Mouse (Mus musculus) c-Kit-positive CD71-positive TER-119-negative erythroid progenitor cells, embryonic 14.5 days (primary cell): ENCODE measurements at regions not wholly inside any gene's neighbourhood (a gene's known extent, or its start where the extent isn't known, plus 50 kb on each side); places are given as distances from the start of the nearest gene placed in this dataset.

ENCODE experiments used
- DNase-seq: peaks from one replicate; pipeline ENCODE4 v3.0.0-alpha.2; 2013; ENCODE audit warnings: low read depth

DNA sequence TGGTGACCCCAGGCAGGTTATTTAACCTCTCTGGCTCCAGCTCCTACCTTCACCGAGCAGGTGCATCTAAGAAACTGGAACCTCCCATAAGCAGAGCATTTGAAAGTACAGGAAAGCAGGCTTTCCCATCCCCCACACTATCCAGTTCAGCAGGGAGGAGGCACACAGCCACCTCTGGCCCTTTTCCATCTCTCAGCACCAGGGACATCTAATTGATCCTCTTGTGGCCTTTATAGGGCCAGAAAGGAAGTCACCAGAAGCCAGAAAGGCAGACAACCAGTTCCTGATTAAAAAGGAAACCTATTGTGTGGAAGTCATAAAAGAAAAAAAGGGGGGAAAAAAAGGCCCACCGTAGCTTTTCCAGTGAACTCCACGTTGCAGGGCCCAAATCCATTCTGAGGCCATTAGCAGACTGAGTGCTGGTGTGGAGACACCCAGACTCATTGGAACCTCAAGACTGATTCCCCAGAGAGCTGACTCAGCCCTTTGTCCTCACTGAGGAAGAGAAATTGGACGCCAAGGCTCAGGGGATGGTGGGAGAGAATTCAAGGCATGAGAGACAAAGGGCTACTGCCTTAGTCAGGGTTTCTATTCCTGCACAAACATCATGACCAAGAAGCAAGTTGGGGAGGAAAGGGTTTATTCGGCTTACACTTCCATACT lies 163.2 kb upstream of the Zmiz1 start:
- DNase-seq = no peak

DNA sequence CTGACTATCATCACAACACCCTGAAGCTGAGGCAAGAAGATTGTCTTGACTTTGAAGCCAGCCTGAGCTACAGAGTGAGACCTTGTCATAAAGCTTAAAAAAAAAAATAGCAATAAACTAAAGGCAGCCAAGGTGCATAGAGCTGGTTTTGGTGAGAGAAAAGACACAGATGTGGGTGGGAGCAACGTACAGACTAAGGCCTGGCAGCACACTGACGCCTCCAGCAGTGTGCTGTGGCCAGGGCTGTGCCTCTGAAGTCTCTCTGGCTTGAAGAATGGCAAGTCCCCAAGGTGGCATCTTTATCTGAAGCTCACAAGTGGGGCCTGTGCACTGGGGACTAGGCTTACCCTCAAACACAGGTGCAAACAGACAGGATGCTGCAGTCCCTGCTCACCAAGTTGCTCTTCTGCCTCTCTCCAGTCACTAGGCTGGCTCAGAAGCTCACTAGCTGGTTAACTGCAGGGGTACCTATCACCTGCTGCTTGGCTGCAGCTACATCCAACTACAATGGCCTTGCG lies 159.3 kb upstream of the Zmiz1 start:
- DNase-seq = no peak

DNA sequence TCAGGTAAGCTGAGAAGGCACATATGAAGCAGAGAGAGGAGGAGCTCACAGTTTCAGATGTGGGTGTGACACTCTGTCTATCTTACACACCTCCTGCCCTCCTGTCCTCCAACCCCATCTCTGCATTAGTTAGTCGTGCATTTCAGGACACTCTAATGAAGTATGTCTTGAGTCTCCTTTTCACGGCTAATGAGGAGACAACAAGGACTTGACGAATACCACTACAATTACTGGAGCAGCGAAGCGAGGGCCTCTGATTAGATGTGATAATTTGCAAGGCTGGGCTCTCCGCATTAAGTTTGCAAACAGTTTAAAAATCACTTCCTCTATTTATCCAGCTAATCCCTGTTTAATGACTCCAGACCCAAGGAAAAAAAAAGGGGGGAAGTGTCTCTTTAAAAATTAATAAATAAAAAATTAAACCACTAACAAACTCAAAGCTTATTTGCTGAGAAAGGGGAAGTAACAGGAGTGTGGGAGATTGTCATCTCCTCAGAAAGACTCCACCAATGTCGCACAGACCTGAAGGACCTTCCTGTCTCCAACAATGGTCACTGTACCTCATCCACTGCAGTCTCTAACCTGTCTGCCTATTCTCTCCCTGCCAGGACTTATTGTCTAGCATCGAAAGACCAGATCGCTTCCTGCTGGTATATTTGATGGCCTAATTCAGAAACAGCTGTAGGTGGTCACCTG lies 157.5 kb upstream of the Zmiz1 start:
- no peak for DNase-seq

DNA sequence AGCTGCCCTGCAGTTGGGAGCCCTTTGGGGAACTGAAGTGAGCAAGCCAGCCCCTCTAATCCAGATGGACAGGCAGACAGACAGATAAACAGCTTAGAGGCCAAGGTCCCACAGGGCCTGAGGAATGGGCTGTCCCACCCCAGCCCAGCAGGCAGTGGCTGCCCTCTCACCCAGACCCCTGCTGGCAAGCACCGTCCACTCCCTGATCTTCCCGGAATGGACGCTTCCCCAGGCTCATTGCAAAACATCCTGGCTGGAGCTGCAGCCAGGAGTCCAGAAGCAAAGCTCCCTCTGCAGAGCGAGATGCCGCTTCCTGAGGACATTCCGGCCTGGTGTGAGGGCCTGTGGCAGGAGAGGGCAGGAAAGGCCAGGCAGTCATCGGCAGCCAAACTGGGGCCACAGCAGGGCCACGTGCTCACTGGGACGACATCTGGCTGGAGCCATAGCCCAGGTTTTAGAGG lies 154.6 kb upstream of the Zmiz1 start:
- DNase-seq = no peak

DNA sequence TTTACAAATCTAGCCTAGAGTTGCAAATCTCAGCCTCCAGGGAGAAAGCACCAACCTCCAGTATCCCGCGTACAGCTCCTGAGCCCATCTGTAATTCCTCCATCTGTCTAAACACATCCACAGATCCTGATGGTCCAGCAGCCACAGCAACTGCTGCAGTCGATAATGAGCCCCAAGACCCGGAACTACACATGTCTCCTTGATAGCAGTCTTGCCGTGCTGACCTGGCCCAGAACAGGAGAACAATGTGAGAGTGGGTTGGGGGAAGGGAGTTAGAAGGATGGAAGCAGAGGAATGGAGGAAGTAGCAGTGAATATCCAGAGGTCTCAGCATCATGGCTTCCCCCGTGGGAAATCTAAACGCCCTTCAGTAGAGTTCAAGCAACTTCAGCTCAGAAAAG lies 152.8 kb upstream of the Zmiz1 start:
- DNase-seq = no peak

DNA sequence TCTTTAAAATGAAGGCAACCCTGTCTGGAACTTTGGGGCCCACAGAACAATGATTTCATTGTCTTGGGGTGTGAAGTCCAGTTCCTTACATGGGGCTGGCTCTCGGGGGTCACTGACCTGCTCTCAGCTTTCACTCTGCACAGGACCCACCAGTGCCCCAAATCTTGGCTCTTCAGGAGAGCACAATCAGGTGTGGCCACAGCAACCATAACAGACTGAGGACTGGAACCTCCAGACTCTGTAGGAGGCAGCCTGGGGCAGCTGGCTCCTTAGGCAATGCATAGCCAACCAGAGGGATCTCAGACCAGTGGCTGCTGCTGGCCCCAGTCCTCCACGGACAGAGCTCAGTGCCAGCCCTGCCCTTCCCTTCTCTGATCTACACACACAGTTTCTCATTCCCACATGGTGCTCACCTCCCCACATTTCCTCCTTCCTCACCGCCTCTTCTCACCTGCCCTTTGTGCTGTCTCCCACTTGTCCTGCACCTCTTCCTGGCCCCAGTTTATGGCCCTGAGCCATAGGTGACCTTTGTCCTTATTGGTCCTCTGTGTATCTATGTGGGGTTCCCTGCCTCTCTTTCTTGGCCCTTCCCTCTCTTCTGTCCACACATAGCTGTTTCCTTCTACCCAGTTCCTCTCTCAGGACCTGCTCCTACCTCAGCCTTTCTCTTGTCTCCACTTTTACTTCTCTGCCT lies 151.9 kb upstream of the Zmiz1 start:
- no peak for DNase-seq

DNA sequence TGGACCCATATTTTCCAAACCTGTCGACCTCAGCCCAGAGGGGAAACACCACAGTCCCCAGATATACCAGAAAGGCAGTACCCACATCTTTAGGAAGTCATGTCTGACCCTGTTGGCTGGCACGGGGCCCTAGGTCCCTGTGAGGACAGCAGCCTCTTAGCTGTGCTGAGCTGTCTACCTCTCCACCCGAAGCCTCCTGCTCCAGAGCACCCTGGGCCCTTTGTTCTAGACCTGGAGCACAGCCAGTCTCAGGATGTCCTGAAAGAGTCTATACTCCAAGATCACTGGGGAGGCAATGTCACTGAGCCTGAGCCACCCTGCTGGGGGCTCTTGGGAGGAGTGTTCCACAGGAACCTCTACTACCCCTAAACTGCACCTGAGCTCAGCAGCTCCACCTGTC lies 150.9 kb upstream of the Zmiz1 start:
- no peak for DNase-seq

DNA sequence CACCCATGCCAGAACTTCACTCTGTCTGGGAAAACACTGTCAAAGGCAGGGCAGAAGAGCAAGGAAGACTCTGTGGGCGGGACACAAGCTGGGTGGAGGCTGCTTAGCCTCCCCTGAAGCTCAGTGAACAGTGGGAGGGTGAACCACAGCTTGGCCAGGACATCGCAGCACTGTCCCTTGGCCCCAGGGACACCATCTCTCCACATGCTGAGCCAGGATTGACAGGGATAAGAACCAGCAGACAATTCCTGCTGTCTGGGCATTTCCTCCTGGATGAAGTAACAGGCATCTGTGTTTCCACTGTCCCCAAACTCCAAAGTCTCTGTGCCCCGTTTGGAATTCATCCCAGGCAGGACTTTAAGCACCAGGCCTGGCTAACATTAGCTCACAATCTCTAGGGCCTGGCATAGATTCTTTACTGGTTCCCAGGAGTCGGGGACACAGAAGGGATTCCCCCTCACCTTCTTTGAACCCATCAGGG lies 148.3 kb upstream of the Zmiz1 start:
- no peak for DNase-seq

DNA sequence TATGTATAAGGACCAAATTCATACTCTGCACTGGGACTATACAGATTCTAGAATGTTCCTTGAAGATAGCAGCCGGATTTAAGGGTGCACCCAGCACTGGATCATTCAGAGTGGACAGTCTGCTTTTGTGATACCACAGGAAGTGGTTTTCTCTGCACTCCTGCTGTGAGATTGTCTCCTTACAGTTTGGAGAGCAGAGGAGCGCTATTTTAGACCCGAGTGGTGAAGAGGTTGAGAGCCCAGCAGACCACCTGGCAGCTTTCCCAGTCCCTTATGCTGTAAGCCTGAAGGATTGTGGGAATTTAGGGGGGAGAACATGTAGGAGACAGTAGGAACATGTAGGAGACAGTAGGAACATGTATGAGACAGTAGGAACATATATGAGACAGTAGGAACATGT lies 147.5 kb upstream of the Zmiz1 start:
- DNase-seq = no peak

DNA sequence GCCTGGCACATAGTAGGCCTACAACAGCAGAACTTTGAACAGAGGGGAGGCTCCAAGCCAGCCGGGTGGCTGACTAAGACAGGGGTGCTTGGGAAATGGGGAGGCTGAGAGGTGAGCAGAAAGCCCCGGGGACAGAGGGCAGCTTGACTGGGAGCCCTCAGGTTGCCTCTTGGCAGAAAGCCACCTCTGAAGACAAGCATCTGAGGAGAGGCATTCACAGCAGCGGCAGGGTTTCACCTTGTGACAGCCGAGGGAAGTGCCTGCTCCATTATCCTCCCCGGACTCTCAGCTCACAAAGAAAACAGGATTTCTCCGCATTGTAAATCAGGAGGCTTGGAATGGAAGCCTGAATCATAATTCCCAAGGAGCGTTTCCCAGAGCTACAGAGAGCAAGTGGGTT lies 146.8 kb upstream of the Zmiz1 start:
- no peak for DNase-seq

DNA sequence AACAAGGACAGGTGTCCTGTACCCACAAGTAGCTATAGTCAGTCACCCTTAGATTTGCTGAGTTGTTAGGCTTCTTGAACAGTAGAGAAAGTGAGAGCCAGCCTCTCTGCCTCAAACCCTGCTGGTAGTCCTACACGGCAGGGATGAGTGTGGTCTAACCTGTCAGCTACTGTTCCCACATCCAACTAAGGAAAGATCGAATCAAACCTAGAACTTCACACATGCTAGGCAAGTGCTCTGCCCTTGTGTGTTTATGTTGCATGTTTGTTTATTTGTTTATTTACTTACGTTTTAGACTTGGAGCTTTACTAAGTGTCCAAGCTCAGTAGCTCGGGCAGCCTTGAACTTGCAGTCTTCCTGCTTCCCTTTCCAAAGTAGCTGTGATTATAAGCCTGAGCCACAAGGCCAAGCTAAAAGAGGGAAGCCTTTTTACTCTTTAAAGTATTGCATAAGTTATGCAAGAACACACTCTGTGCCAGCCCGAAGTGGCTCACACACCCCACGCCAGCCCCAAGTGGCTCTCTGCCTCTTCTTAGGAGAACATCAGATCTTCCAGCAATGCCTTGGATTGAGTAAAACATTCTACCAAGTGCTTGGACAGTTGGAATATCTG lies 146.1 kb upstream of the Zmiz1 start:
- DNase-seq = no peak

DNA sequence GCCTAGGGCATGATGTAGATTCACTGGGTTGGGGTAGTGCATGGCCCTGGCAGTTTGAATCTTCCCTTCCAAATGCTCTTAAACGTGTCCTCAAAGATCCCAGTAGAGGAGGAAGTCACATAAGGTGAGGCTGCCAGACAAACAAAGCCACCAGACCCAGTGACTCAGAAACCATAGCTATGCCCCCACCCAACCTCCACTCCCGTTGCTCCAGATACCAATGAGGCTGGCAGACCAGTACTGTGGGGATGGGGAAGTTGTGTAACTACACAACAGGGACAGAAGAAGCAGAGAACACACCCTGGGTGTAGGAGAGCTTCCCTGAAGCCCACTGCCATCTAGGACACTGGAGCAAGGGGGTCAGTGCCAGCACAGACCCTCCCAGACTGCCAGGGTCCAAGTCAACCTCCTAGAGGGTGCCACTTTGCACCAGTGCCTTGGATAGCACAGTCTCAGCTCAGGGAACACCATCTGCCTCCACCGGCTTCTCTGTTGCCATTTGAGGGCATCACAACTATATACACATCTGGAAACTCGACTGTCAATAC lies 145.2 kb upstream of the Zmiz1 start:
- no peak for DNase-seq

DNA sequence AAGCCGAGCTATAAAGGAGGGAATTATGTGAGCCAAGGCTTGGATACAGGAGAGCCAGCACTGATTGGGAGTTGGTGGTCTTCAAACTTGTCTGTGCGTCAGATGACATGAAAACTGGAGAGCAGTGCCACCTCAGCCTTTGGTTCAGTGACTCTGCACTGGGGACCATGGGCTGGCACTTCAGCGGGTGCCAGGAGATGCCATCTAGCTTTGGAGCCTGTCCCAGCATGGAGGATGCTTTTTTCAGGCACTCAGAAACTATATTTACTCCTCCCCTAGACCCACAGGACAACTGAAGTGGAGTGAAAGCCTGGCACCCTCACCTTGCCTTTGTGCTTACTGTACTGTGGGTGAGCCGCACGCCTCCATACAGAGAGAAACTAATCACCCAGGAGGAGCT lies 142.5 kb upstream of the Zmiz1 start:
- no peak for DNase-seq

DNA sequence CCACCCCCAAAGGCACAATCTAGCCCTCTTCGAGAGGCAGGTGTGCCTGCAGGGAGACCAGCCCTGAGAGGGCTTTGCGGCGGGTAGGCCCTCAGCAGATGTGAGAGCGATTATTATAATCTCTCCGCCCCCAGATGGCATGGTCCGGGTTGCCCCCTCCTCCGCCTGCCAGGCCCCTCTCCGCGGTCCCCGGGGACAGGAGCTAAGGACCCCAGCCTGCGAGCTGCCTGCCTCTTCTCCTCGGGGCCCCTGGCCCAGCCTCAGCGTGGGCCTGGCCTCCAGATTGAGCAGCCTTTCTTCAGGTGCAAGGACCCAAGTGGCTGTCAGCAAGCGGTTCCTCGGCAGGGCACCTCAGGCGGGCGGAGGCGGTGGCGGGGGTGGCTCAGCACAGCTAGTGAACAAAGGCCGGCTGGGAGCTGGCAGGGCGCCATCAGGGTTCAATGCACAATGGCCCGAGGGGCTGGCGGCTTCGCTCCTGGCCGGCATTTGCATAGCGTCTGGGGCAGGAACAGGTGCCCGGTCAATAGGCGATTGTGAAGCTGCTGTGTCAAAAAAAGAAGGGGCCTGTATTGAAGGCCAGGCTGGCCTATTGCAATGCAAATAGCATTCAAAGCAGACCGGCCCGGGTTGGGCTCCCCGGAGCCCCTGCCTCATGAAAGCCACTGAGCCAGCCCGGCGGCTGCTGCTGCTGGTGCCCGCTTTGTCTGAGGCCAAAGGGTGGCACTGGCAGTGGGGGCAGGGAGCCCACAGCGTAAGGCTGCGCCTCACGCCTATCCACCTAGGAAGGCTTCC lies 141.1 kb upstream of the Zmiz1 start:
- no peak for DNase-seq

DNA sequence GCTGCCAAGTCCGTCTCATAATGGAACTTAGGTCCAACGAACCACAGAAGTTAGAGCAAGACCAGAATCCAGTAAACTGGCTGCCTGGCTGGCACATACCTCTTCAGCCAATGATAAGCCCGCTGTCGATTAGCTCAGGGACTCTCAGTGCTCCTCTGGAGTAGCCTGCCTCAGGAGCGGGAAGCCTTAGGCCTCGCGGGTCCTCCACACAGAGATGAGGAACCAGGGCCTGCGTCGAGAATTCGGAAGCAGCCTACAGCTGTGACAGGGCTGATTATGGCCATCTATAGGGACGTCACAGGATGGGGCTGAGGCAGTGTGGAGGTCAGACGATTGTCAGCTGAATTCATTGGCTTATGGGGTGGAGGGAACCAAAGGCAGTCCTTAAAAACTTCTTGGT lies 140.1 kb upstream of the Zmiz1 start:
- DNase-seq = no peak

DNA sequence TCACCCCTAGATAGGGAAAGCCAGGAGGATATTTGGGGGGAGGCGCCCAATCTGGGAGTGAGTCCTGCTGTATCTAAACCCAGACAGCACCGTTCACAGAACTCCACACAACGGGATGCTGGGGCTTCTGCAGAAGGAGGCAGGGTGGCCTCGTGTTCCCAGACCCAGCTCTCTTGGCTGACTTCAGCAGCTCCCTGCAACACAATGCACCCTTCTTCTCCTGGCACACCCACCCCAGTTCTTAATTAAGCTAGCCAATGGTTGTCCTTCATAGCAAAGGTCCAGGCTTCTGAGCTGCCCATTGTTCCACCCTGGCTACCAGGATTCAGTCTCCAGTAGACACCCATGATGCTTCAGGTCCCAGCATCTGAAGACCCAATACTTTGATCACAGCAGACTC lies 138.8 kb upstream of the Zmiz1 start:
- no peak for DNase-seq

DNA sequence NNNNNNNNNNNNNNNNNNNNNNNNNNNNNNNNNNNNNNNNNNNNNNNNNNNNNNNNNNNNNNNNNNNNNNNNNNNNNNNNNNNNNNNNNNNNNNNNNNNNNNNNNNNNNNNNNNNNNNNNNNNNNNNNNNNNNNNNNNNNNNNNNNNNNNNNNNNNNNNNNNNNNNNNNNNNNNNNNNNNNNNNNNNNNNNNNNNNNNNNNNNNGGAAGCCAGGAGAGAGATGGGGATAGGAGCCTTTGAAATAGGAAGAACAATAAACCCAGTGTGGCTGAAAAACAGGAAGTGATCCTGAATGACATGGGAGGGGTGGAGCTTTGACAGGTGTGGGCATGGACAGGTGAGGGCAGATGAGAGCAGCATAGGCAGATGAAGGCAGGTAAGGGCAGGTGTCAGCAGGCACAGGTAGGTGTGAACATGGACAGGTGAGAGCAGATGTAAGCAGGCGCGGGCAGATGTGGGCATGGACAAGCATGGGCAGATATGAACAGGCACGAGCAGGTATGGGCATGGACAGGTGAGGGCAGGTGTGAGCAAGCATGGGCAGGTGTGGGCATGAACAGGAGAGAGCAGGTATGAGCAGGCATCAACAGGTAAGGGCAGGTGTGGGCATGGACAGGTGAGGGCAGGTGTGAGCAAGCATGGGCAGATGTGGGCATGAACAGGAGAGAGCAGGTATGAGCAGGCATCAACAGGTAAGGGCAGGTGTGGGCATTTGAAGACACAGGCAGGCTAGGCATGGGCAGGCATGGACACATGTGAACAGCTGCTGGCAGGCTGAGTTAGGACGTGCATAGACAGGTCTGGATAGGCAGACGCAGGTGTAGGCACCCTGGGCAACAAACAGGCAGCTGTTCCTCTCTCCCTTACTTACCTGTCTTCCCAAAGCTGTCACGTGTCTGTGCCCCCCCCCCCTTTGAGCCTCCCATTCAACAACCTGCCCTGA lies 135.2 kb upstream of the Zmiz1 start:
- DNase-seq = no peak

DNA sequence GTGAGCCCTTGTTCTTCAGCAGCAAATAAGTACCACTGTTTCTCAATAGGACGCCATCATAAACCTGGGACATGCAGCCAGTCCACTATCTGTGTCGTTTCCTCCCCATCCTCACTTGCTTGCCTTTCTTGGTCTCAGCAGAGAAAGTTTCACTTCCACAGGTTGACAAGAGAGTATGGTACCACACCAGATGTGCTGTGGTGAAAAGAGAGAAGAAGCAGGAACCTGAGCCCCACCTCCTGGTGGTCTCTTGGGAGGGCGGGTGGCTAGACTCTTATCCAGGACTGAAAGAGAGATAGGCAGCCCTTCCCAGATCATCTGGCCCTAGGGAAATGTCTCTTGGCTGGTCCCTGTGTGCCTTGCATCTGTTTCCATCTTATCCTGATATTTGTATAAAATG lies 133.1 kb upstream of the Zmiz1 start:
- DNase-seq = no peak

DNA sequence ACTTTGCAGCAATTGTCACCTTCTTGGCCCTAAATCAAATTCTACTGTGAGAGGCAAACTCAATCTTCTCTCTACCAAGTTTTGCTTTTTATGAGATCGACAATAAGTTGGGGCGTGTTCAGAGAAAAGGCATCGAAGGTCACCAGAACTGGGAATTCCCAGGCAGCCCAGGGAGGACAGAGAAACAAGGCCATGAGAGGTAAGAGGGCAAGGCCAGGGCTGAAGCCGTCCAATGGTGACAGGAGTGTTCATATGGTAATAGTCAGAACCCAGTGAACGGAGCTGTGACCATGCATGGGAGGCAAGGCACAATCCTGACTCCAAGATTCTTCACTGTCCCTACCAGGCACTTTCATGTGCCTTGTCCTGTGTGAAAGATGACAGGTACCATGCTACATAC lies 130.8 kb upstream of the Zmiz1 start:
- no peak for DNase-seq

DNA sequence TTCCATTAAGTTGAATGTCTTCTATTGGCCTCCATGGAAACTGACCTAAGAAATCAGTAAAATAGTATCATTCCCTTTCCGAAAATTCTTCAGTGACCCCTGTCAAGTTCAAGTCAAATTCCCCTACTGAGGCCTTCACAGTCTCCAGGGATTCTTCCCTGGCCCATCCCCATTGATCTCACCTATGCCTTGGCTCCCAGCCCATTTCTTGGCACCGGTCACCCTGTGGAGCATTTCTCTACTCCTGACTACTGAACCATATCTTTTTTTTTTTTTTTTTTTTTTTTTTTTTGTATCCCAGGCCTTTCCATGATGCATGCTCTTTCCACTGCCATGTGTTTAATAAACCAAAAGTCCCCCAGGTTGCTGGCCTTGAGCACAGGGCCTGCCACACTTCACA lies 124.8 kb upstream of the Zmiz1 start:
- no peak for DNase-seq
